Mouse (Mus musculus) midbrain, embryonic 15.5 days (tissue): ENCODE measurements around the gene Map4k4. TPM values are rescaled to one million over a fixed set of nuclear protein-coding genes. Genes with fewer than 3 reads are reported as not detected.
A peak's percentile ranks its signal among the peaks of the same experiment; 100 is the strongest.

Experiments
- ATAC-seq: fragments of 200-750 bp; cut with Nextera tagmentation; replicated peaks from 2 replicates; pipeline ENCODE4 v1.8.0; 2017; ENCODE audit warnings: moderate TSS enrichment
- H3K27ac ChIP-seq: fragments of 300-500 bp; sonication (generic); 2 replicates; pipeline ENCODE4 v1.5.1; 2015; ENCODE audit warnings: mild to moderate bottlenecking, inconsistent platforms
- H3K27me3 ChIP-seq: fragments of 300-500 bp; sonication (generic); replicated peaks from 2 replicates; pipeline ENCODE4 v1.6.1; 2015; ENCODE audit warnings: inconsistent platforms
- H3K36me3 ChIP-seq: fragments of 300-500 bp; sonication (generic); replicated peaks from 2 replicates; pipeline ENCODE4 v1.6.1; 2015; ENCODE audit warnings: inconsistent platforms
- H3K4me1 ChIP-seq: fragments of 300-500 bp; sonication (generic); 2 replicates; pipeline ENCODE4 v1.6.1; 2015; ENCODE audit warnings: inconsistent platforms
- H3K4me2 ChIP-seq: fragments of 300-500 bp; sonication (generic); 2 replicates; pipeline ENCODE4 v1.6.1; 2015; ENCODE audit warnings: inconsistent platforms, mild to moderate bottlenecking, moderate library complexity
- H3K4me3 ChIP-seq: fragments of 300-500 bp; sonication (generic); 2 replicates; pipeline ENCODE4 v1.5.1; 2015; ENCODE audit warnings: mild to moderate bottlenecking, inconsistent platforms
- H3K9ac ChIP-seq: fragments of 300-500 bp; sonication (generic); 2 replicates; pipeline ENCODE4 v1.6.1; 2015; ENCODE audit warnings: mild to moderate bottlenecking, inconsistent platforms
- H3K9me3 ChIP-seq: fragments of 300-500 bp; sonication (generic); 2 replicates; pipeline ENCODE4 v1.6.1; 2016; ENCODE audit warnings: inconsistent platforms
- WGBS: fragments of 180-500 bp; shearing (Covaris S2); methylation state at CpG from one replicate; pipeline ENCODE4 v1.1.7; 2015; ENCODE audit warnings: mixed read lengths; 5-methylcytosine and 5-hydroxymethylcytosine counted together
- polyA plus RNA-seq: library from polyadenylated mRNA; unstranded; fragments of >200 nt; fragmentation: Nextera tagmentation; extraction: Ambion mirVana; gene quantifications from 2 replicates; pipeline ENCODE4 v1.2.1, GENCODE M21; 2015

Gene Map4k4
- polyA plus RNA-seq, 1 experiment from 2014 or later = 55.2 TPM

GRCm38 (mm10) chr1:39975005-39975404 lies 74.3 kb downstream of the Map4k4 start:
- WGBS = 83% methylated on average over 2 of the region's 2 CpGs
- Histone ChIP-seq H3K4me3 (no peak overlapping the region), H3K9me3 (no peaks in the 10 kb centered on the region), H3K36me3 (peaks cover 18% of the 10 kb centered on the region; the same call in 1 of the 2 replicates), H3K27me3 (no peaks in the 10 kb centered on the region), H3K27ac (no peak overlapping the region), H3K9ac (no peak overlapping the region), H3K4me1 (peaks cover 29% of the 10 kb centered on the region), H3K4me2 (no peak overlapping the region)
- ATAC-seq = no peak

- peaks cover 27% of the 10 kb centered on the region for H3K4me1 ChIP-seq
- H3K36me3 ChIP-seq = peaks cover 18% of the 10 kb centered on the region; the same call in 1 of the 2 replicates
- H3K9ac ChIP-seq = no peak overlapping the region
- no peak overlapping the region for H3K27ac ChIP-seq
- no peak for ATAC-seq
- H3K9me3 ChIP-seq = no peaks in the 10 kb centered on the region
- no peaks in the 10 kb centered on the region for H3K27me3 ChIP-seq
- no peak overlapping the region for H3K4me3 ChIP-seq
- H3K4me2 ChIP-seq = no peak overlapping the region
- WGBS = 93% methylated on average over 2 of the region's 2 CpGs
These were observed 75.4 kb downstream of the Map4k4 start for GRCm38 (mm10) chr1:39976107-39976506.

GRCm38 (mm10) chr1:39976847-39977744 lies 76.4 kb downstream of the Map4k4 start:
- peaks cover 18% of the 10 kb centered on the region; the same call in 1 of the 2 replicates for H3K36me3 ChIP-seq
- no peaks in the 10 kb centered on the region for H3K9me3 ChIP-seq
- no peaks in the 10 kb centered on the region for H3K27me3 ChIP-seq
- H3K4me3 ChIP-seq = no peak overlapping the region
- no peak overlapping the region for H3K4me2 ChIP-seq
- 64% methylated on average over 11 of the region's 11 CpGs for WGBS
- peak overlapping the region; percentile 64 for H3K27ac ChIP-seq
- peaks cover 27% of the 10 kb centered on the region for H3K4me1 ChIP-seq
- peak; percentile 35; the same call in 1 of the 2 replicates for ATAC-seq
- H3K9ac ChIP-seq = no peak overlapping the region

GRCm38 (mm10) chr1:39978781-39979486 lies 78.2 kb downstream of the Map4k4 start:
- Histone ChIP-seq H3K9ac (no peak overlapping the region), H3K9me3 (no peaks in the 10 kb centered on the region), H3K4me2 (no peak overlapping the region), H3K27me3 (no peaks in the 10 kb centered on the region), H3K4me1 (peaks cover 11% of the 10 kb centered on the region; the same call in 1 of the 2 replicates), H3K4me3 (no peak overlapping the region), H3K36me3 (peaks cover 22% of the 10 kb centered on the region), H3K27ac (0 out of 2 replicates have a peak overlapping the region, but pooled peaks have one; percentile 38)
- no peak for ATAC-seq
- 86% methylated on average over 20 of the region's 20 CpGs for WGBS

GRCm38 (mm10) chr1:39980314-39981290 lies 79.9 kb downstream of the Map4k4 start:
- ATAC-seq = no peak
- 76% methylated on average over 15 of the region's 15 CpGs for WGBS
- Histone ChIP-seq H3K4me3 (no peak overlapping the region), H3K9me3 (no peaks in the 10 kb centered on the region), H3K4me1 (peaks cover 10% of the 10 kb centered on the region; the same call in 1 of the 2 replicates), H3K27ac (peak overlapping the region; percentile 38; the same call in 1 of the 2 replicates), H3K9ac (no peak overlapping the region), H3K36me3 (peaks cover 17% of the 10 kb centered on the region), H3K4me2 (no peak overlapping the region), H3K27me3 (no peaks in the 10 kb centered on the region)

- 79% methylated on average over 3 of the region's 3 CpGs for WGBS
- peaks cover 10% of the 10 kb centered on the region; the same call in 1 of the 2 replicates for H3K4me1 ChIP-seq
- no peaks in the 10 kb centered on the region for H3K9me3 ChIP-seq
- no peak overlapping the region for H3K27ac ChIP-seq
- H3K9ac ChIP-seq = no peak overlapping the region
- H3K36me3 ChIP-seq = peaks cover 21% of the 10 kb centered on the region
- H3K4me2 ChIP-seq = no peak overlapping the region
- no peaks in the 10 kb centered on the region for H3K27me3 ChIP-seq
- no peak for ATAC-seq
- no peak overlapping the region for H3K4me3 ChIP-seq
These were observed 81.3 kb downstream of the Map4k4 start for GRCm38 (mm10) chr1:39981970-39982369.

- H3K27ac ChIP-seq = no peak overlapping the region
- H3K4me3 ChIP-seq = no peak overlapping the region
- H3K9me3 ChIP-seq = no peaks in the 10 kb centered on the region
- 65% methylated on average over 13 of the region's 13 CpGs for WGBS
- ATAC-seq = no peak; the same call in 1 of the 2 replicates
- H3K9ac ChIP-seq = no peak overlapping the region
- no peak overlapping the region for H3K4me2 ChIP-seq
- no peaks in the 10 kb centered on the region for H3K27me3 ChIP-seq
- H3K36me3 ChIP-seq = peaks cover 25% of the 10 kb centered on the region
- peaks cover 10% of the 10 kb centered on the region; the same call in 1 of the 2 replicates for H3K4me1 ChIP-seq
These were observed 82.2 kb downstream of the Map4k4 start for GRCm38 (mm10) chr1:39982727-39983487.

GRCm38 (mm10) chr1:39984331-39984730 lies 83.6 kb downstream of the Map4k4 start:
- Histone ChIP-seq H3K9ac (no peak overlapping the region), H3K36me3 (peaks cover 34% of the 10 kb centered on the region), H3K4me3 (no peak overlapping the region), H3K9me3 (no peaks in the 10 kb centered on the region), H3K4me2 (no peak overlapping the region), H3K27ac (no peak overlapping the region), H3K27me3 (no peaks in the 10 kb centered on the region), H3K4me1 (peaks cover 8% of the 10 kb centered on the region; the same call in 1 of the 2 replicates)
- 87% methylated on average over 9 of the region's 9 CpGs for WGBS
- ATAC-seq = no peak

GRCm38 (mm10) chr1:39986820-39987219 lies 86.1 kb downstream of the Map4k4 start:
- Histone ChIP-seq H3K4me3 (no peak overlapping the region), H3K9ac (no peak overlapping the region), H3K27ac (no peak overlapping the region), H3K4me2 (no peak overlapping the region), H3K9me3 (no peaks in the 10 kb centered on the region), H3K36me3 (peaks cover 49% of the 10 kb centered on the region), H3K27me3 (no peaks in the 10 kb centered on the region), H3K4me1 (no peaks in the 10 kb centered on the region)
- 94% methylated on average over 9 of the region's 9 CpGs for WGBS
- ATAC-seq = no peak

GRCm38 (mm10) chr1:39988841-39989240 lies 88.1 kb downstream of the Map4k4 start:
- no peak overlapping the region for H3K4me2 ChIP-seq
- H3K9ac ChIP-seq = no peak overlapping the region
- no peaks in the 10 kb centered on the region for H3K27me3 ChIP-seq
- WGBS = 87% methylated on average over 12 of the region's 12 CpGs
- peaks cover 48% of the 10 kb centered on the region for H3K36me3 ChIP-seq
- peaks cover 4% of the 10 kb centered on the region; the same call in 1 of the 2 replicates for H3K4me1 ChIP-seq
- no peak overlapping the region for H3K27ac ChIP-seq
- H3K9me3 ChIP-seq = no peaks in the 10 kb centered on the region
- H3K4me3 ChIP-seq = no peak overlapping the region
- ATAC-seq = no peak

- no peaks in the 10 kb centered on the region for H3K27me3 ChIP-seq
- H3K4me3 ChIP-seq = no peak overlapping the region
- H3K4me1 ChIP-seq = peaks cover 4% of the 10 kb centered on the region; the same call in 1 of the 2 replicates
- peaks cover 48% of the 10 kb centered on the region for H3K36me3 ChIP-seq
- no peak for ATAC-seq
- H3K9ac ChIP-seq = no peak overlapping the region
- no peaks in the 10 kb centered on the region for H3K9me3 ChIP-seq
- no peak overlapping the region for H3K4me2 ChIP-seq
- H3K27ac ChIP-seq = no peak overlapping the region
- WGBS = 95% methylated on average over 9 of the region's 9 CpGs
These were observed 89.3 kb downstream of the Map4k4 start for GRCm38 (mm10) chr1:39990041-39990440.
